Mouse (Mus musculus) bone marrow macrophage, adult 2 months (primary cell): ENCODE measurements around the gene Kmt2a.

ENCODE experiments used
- CTCF ChIP-seq: IDR thresholded peaks from 2 replicates; pipeline ENCODE4 v1.5.1; 2012; ENCODE audit warnings: low read depth, mild to moderate bottlenecking, low read length, moderate library complexity
- POLR2A ChIP-seq: IDR thresholded peaks from 2 replicates; pipeline ENCODE4 v1.6.1; 2012; ENCODE audit warnings: mild to moderate bottlenecking, low read depth, low read length, borderline replicate concordance

GRCm38 (mm10) chr9:44874198-44874597, 6.9 kb downstream of the Kmt2a start:
- TF ChIP-seq CTCF (no peak), POLR2A (no peak)
